Mouse (Mus musculus) adrenal gland, postnatal 4 days (tissue): ENCODE results near the gene Ttc39d. TPM values are rescaled to one million over a fixed set of nuclear protein-coding genes. Genes with fewer than 3 reads are reported as not detected.
A peak's percentile ranks its signal among the peaks of the same experiment; 100 is the strongest.
"Not testable (repeated sequence)": the region's sequence is repeated elsewhere in the genome, so short reads cannot be mapped to it uniquely, and the experiment has no call there.

Source experiments
- DNase-seq, 2 experiments: peaks; one replicate each; pipeline ENCODE4 v3.0.0; 2021 to 2022; ENCODE audit warnings: low spot score in 2 of 2, mixed read lengths in 2 of 2
- long read RNA-seq, 2 experiments: library from polyadenylated mRNA; stranded (forward); transcript quantifications; one replicate each; pipeline ENCODE4 v2.0.0; 2021
- total RNA-seq, 2 experiments: library from RNA; stranded (reverse); gene quantifications; 2 replicates each; pipeline ENCODE4 v1.2.3; 2021

Gene Ttc39d
- total RNA-seq, result under 1 TPM; 0.11 to 0.25 TPM
- long read RNA-seq, experiment 1, result 0 reads
- long read RNA-seq, experiment 2, result 0 reads

- peak; percentile 98 to 99 for DNase-seq
Measured at GRCm38 (mm10) chr17:80206671-80207581, at the start of gene Ttc39d, which contains the start of gene Srsf7. Ttc39d (plus strand) TSS chr17:80207460. Srsf7 (minus strand) TSS chr17:80207307.

GRCm38 (mm10) chr17:80157489-80157888, 49.8 kb upstream of the Ttc39d start:
- DNase-seq, result no peak

GRCm38 (mm10) chr17:80160454-80160853, 46.8 kb upstream of the Ttc39d start:
- no peak for DNase-seq

GRCm38 (mm10) chr17:80163991-80164390, 43.3 kb upstream of the Ttc39d start:
- DNase-seq, result no peak

- DNase-seq, result no peak
Measured at GRCm38 (mm10) chr17:80165741-80166140, 41.5 kb upstream of the Ttc39d start.

GRCm38 (mm10) chr17:80166346-80166745, 40.9 kb upstream of the Ttc39d start:
- DNase-seq, result no peak

- DNase-seq, result no peak
Measured at GRCm38 (mm10) chr17:80167436-80167835, 39.8 kb upstream of the Ttc39d start.

GRCm38 (mm10) chr17:80167851-80168251, 39.4 kb upstream of the Ttc39d start:
- DNase-seq, result no peak

- DNase-seq, result no peak
Measured at GRCm38 (mm10) chr17:80168425-80169182, 38.7 kb upstream of the Ttc39d start.

GRCm38 (mm10) chr17:80169792-80170191, 37.5 kb upstream of the Ttc39d start:
- no peak for DNase-seq

- DNase-seq, result no peak
Measured at GRCm38 (mm10) chr17:80170951-80171350, 36.3 kb upstream of the Ttc39d start.

- DNase-seq, result no peak
Measured at GRCm38 (mm10) chr17:80171948-80172347, 35.3 kb upstream of the Ttc39d start.

GRCm38 (mm10) chr17:80172761-80173160, 34.5 kb upstream of the Ttc39d start:
- no peak for DNase-seq

GRCm38 (mm10) chr17:80173708-80174107, 33.6 kb upstream of the Ttc39d start:
- no peak for DNase-seq

- no peak for DNase-seq
Measured at GRCm38 (mm10) chr17:80174146-80174545, 33.1 kb upstream of the Ttc39d start.

GRCm38 (mm10) chr17:80174699-80175385, 32.4 kb upstream of the Ttc39d start:
- no peak for DNase-seq

GRCm38 (mm10) chr17:80175386-80175739, 31.9 kb upstream of the Ttc39d start:
- no peak for DNase-seq

- no peak for DNase-seq
Measured at GRCm38 (mm10) chr17:80175966-80176365, 31.3 kb upstream of the Ttc39d start.

GRCm38 (mm10) chr17:80178846-80179245, 28.4 kb upstream of the Ttc39d start:
- not testable (repeated sequence) for DNase-seq

GRCm38 (mm10) chr17:80179959-80180358, 27.3 kb upstream of the Ttc39d start:
- peak in 1 of 2 experiments; percentile 48 for DNase-seq

- no peak for DNase-seq
Measured at GRCm38 (mm10) chr17:80180468-80180867, 26.8 kb upstream of the Ttc39d start.
